Mouse (Mus musculus): ENCODE data around the gene Metap1. TPM values are rescaled to one million over a fixed set of nuclear protein-coding genes. Genes with fewer than 3 reads are reported as not detected.

The Metap1 gene
- polyA plus RNA-seq, 1 experiment, result 43.7 TPM

DNA sequence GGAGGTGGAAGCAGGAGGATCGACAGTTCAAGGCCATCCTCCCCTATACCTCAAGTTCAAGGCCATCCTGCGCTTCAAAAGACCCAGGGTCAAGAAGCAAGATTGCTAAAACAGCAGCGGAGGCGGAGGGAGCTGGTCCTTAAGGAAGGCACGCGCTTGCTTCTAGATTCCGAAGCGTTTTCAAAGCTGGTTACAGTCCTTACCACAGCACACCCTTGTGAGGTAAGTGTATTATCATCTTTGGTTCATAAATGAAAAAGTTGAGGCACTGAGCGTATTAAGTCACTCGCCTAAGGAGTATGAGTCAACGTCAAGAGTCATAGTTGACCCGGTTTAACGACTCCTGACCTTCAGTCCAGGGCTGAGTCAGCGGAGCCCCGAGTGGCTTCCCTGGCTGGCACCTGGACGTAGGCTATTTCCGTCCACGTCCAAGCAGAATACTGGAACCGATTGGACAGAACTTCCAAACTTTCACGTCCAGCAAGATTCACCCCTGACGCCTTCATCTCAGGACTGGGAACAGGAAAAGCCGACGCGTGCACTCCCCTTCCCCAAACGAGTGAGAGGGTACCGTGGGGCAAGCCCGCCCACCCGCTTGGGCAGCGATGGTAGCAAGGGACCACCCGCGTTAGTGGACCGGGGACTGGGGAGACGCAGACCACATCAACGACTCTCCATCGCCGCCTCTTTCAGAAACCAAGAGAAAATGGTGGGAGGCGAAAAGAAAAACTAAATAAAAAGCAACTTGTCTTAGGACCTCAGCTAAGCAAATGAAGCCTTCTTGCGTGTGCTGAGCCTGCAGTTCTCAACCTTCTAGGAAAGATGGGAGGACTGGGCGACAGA, 37.0 kb upstream of the Metap1 start, which contains the start of gene Eif4e:
TSS of gene Eif4e (plus strand) at position 107 of the 843 bp plus-strand sequence.
- Histone ChIP-seq H3K27ac (ENCODE audit: insufficient read depth, low read length) (peak within 1 kb of the TSS; percentile 49), H3K4me1 (ENCODE audit: control insufficient read depth, insufficient read depth, low read length) (peaks cover 2% of the 10 kb centered on the region; the same call in 1 of the 2 replicates), H3K4me3 (ENCODE audit: insufficient read depth, low read length) (peak within 1 kb of the TSS; percentile 51)
- TF ChIP-seq POLR2A (IDR thresholded peaks at IDR 0.05; ENCODE audit: extremely low read depth, insufficient read depth, low read length) (no peak), CTCF (IDR thresholded peaks at IDR 0.05; ENCODE audit: extremely low read depth, insufficient read depth, low read length) (no peak)

DNA sequence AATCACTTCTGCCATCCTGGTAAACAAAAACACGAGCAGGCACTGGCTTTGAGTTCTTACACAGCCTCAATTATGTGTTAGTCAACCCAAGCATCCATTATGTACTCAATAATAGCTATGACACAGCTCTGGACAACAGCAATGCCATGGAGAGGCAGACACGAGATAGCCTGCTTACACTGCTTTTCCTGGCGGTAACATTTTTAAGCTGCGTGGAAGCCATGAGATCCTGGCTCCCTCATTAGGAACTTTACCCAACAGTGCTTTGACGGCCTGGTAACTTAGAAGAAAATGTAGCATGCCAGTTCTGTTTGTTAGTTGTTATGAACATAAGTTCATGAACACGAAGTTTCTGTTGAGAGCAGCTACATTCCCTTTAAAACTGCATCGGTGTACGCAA, 36.2 kb upstream of the Metap1 start:
- TF ChIP-seq POLR2A (IDR thresholded peaks at IDR 0.05; ENCODE audit: extremely low read depth, insufficient read depth, low read length) (no peak), CTCF (IDR thresholded peaks at IDR 0.05; ENCODE audit: extremely low read depth, insufficient read depth, low read length) (no peak)
- H3K4me1 ChIP-seq (ENCODE audit: control insufficient read depth, insufficient read depth, low read length), result peaks cover 2% of the 10 kb centered on the region; the same call in 1 of the 2 replicates
- no peak overlapping the region for H3K27ac ChIP-seq (ENCODE audit: insufficient read depth, low read length)
- no peak overlapping the region; the same call in 1 of the 2 replicates for H3K4me3 ChIP-seq (ENCODE audit: insufficient read depth, low read length)

DNA sequence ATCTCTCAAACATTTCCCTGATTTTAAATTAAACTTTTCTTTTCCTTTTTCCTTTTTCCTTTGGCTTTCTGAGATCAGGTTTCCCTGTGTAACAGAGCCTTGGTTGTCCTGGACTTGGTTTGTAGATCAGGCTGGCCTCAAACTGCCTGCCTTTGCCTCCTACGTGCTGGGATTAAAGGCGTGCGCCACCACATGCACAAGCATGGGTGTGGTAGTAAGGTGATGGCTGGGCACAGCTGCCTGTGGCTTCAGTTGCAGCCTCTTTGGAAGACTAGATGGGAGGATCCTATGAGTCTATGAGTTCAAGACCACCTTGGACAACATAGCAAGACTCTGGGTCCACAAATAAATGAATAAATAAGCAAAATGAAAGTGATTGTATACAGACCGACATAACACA, 34.6 kb upstream of the Metap1 start:
- Histone ChIP-seq H3K27ac (ENCODE audit: insufficient read depth, low read length) (no peak overlapping the region), H3K4me1 (ENCODE audit: control insufficient read depth, insufficient read depth, low read length) (peaks cover 2% of the 10 kb centered on the region; the same call in 1 of the 2 replicates), H3K4me3 (ENCODE audit: insufficient read depth, low read length) (no peak overlapping the region)
- TF ChIP-seq POLR2A (IDR thresholded peaks at IDR 0.05; ENCODE audit: extremely low read depth, insufficient read depth, low read length) (no peak), CTCF (IDR thresholded peaks at IDR 0.05; ENCODE audit: extremely low read depth, insufficient read depth, low read length) (no peak)

- no peak overlapping the region for H3K4me3 ChIP-seq (ENCODE audit: insufficient read depth, low read length)
- no peaks in the 10 kb centered on the region for H3K4me1 ChIP-seq (ENCODE audit: control insufficient read depth, insufficient read depth, low read length)
- no peak overlapping the region for H3K27ac ChIP-seq (ENCODE audit: insufficient read depth, low read length)
- no peak for TF ChIP-seq CTCF (IDR thresholded peaks at IDR 0.05; ENCODE audit: extremely low read depth, insufficient read depth, low read length)
Observed at GRCm38 (mm10) chr3:138519218-138519617, 29.9 kb upstream of the Metap1 start.

- no peak for TF ChIP-seq POLR2A (IDR thresholded peaks at IDR 0.05; ENCODE audit: extremely low read depth, insufficient read depth, low read length)
- no peak for TF ChIP-seq CTCF (IDR thresholded peaks at IDR 0.05; ENCODE audit: extremely low read depth, insufficient read depth, low read length)
- no peaks in the 10 kb centered on the region for H3K4me1 ChIP-seq (ENCODE audit: control insufficient read depth, insufficient read depth, low read length)
- no peak overlapping the region for H3K4me3 ChIP-seq (ENCODE audit: insufficient read depth, low read length)
- H3K27ac ChIP-seq (ENCODE audit: insufficient read depth, low read length), result no peak overlapping the region
Observed at GRCm38 (mm10) chr3:138517881-138518280, 28.6 kb upstream of the Metap1 start.

DNA sequence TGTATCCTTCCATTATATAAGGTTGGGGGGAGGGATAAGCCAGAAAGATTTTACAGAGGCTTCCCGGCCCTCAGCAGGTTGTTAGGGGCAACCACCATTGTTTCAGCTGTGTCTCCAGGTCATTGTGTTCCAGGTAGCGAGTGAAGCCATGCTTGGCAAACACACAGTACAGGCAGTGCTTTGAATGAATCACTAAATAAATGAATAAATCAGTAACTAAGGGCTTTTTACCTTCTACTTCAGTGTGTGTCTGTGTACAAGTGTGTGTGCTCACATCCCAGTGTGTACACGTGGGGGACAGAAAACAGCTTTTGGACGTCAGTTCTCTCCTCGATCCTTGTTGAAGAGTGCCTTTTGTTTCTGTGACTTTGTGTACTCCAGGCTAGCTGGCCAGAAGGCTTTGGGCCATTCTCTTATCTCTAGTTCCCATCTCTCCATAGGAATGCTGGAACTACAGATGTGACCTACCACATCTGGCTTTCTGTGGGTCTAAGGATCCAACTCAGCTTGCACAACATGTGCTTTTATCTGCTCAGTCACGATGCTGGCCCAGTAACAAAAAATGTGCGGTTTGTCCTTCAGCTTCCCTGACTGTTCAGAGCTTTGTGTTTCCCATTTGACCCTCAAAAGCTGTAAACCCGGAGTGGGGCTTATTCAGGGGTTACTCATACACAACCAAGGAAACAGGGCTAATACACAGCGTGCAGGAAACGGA, 26.5 kb upstream of the Metap1 start:
- TF ChIP-seq POLR2A (IDR thresholded peaks at IDR 0.05; ENCODE audit: extremely low read depth, insufficient read depth, low read length), result no peak
- TF ChIP-seq CTCF (IDR thresholded peaks at IDR 0.05; ENCODE audit: extremely low read depth, insufficient read depth, low read length), result no peak
- Histone ChIP-seq H3K4me3 (ENCODE audit: insufficient read depth, low read length) (no peak overlapping the region), H3K27ac (ENCODE audit: insufficient read depth, low read length) (no peak overlapping the region), H3K4me1 (ENCODE audit: control insufficient read depth, insufficient read depth, low read length) (no peaks in the 10 kb centered on the region)

DNA sequence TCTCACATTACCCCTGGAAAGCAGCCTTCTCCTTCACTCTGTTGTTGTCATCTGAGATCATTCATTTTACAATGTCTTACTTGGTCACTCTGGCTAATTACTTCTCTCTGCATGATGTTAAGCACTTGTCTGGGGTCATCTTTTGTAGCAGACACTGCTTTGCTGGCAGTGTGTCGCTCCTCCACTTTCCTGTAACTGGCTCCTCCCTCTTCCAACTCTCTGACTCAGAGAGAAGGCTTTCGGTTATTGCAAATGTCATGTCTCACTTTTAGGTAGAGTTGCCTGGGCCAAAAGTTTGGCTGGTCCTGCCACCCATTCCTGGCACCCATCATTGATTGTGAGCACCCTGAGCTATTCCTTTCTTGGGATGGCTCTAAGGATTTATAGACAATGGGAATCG, 25.4 kb upstream of the Metap1 start:
- no peak overlapping the region for H3K4me3 ChIP-seq (ENCODE audit: insufficient read depth, low read length)
- no peak for TF ChIP-seq CTCF (IDR thresholded peaks at IDR 0.05; ENCODE audit: extremely low read depth, insufficient read depth, low read length)
- no peak for TF ChIP-seq POLR2A (IDR thresholded peaks at IDR 0.05; ENCODE audit: extremely low read depth, insufficient read depth, low read length)
- no peaks in the 10 kb centered on the region for H3K4me1 ChIP-seq (ENCODE audit: control insufficient read depth, insufficient read depth, low read length)
- H3K27ac ChIP-seq (ENCODE audit: insufficient read depth, low read length), result no peak overlapping the region

- Histone ChIP-seq H3K4me1 (ENCODE audit: control insufficient read depth, insufficient read depth, low read length) (no peaks in the 10 kb centered on the region), H3K27ac (ENCODE audit: insufficient read depth, low read length) (no peak overlapping the region), H3K4me3 (ENCODE audit: insufficient read depth, low read length) (peak overlapping the region; percentile 20; the same call in 1 of the 2 replicates)
- TF ChIP-seq CTCF (IDR thresholded peaks at IDR 0.05; ENCODE audit: extremely low read depth, insufficient read depth, low read length) (no peak), POLR2A (IDR thresholded peaks at IDR 0.05; ENCODE audit: extremely low read depth, insufficient read depth, low read length) (no peak)
Observed at GRCm38 (mm10) chr3:138513243-138513642, 23.9 kb upstream of the Metap1 start.

- H3K27ac ChIP-seq (ENCODE audit: insufficient read depth, low read length), result no peak overlapping the region
- no peak overlapping the region for H3K4me3 ChIP-seq (ENCODE audit: insufficient read depth, low read length)
- H3K4me1 ChIP-seq (ENCODE audit: control insufficient read depth, insufficient read depth, low read length), result no peaks in the 10 kb centered on the region
- TF ChIP-seq CTCF (IDR thresholded peaks at IDR 0.05; ENCODE audit: extremely low read depth, insufficient read depth, low read length) (no peak), POLR2A (IDR thresholded peaks at IDR 0.05; ENCODE audit: extremely low read depth, insufficient read depth, low read length) (no peak)
Observed at GRCm38 (mm10) chr3:138510471-138510870, 21.2 kb upstream of the Metap1 start.

Data from cortical plate, adult 2 months (tissue).